Mouse (Mus musculus): ENCODE results near the gene Aim2. TPM values are rescaled to one million over a fixed set of nuclear protein-coding genes. Genes with fewer than 3 reads are reported as not detected.
"Not testable (repeated sequence)": the region's sequence is repeated elsewhere in the genome, so short reads cannot be mapped to it uniquely, and the experiment has no call there.

Aim2 gene
- 4.6 and 4.7 TPM in 2 replicates for polyA plus RNA-seq (2015; fragmentation: Nextera tagmentation; extraction: Ambion mirVana)

DNA sequence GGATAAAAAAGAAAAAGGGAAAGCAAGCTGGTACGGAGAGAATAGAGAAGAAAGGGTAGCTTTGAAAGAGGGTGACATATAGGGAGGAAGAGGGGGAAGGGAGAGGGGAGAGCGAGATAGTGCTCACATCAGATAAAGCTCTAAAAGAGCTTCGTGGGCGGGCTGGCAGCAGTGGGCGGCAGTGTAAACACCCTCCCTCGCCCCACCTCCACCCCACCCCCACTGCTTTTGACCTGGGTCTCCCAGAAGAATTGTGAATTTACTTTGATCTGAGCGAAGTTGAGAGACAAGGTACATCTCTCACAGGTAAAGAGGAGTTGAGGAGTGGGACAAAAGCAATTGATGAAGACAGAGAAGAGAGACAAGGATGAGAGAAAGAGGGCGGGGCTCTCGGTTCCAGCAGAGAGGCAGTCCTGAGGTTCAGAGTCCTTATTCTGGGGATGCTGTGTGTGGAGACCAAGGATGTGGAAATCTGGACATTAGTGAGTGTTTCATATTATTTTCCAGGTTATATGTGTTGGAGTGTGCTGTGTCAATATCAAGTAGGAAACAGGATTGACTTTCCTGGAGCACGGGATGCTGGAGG, at the start of gene Aim2:
Aim2 (plus strand) TSS at position 508 of the 586 bp plus-strand sequence.
- TF ChIP-seq CTCF (IDR thresholded peaks at IDR 0.05; ENCODE audit: low read depth) (no peak), EP300 (IDR thresholded peaks at IDR 0.05; ENCODE audit: low read depth) (no peak)
- Histone ChIP-seq H3K4me2 (ENCODE audit: low read depth, low read length) (peak within 1 kb of the TSS; percentile 70), H3K27ac (ENCODE audit: low read depth) (no peak within 1 kb of the TSS), H3K9me3 (ENCODE audit: low read length) (no peaks in the 10 kb centered on the region), H3K9ac (replicated peaks) (peak within 1 kb of the TSS; percentile 22; the same call in 1 of the 2 replicates), H3K27me3 (ENCODE audit: insufficient read depth, low read length) (no peaks in the 10 kb centered on the region), H3K4me1 (ENCODE audit: insufficient read depth) (peaks cover 12% of the 10 kb centered on the region), H3K4me3 (ENCODE audit: low read depth, low read length) (peak within 1 kb of the TSS; percentile 43), H3K36me3 (replicated peaks; ENCODE audit: insufficient read depth, low read length) (no peaks in the 10 kb centered on the region)
- ATAC-seq (peak; percentile 57), DNase-seq (no peak)
- 12% methylated on average over 10 of the region's 10 CpGs for WGBS (ENCODE audit: insufficient replicate concordance)

DNA sequence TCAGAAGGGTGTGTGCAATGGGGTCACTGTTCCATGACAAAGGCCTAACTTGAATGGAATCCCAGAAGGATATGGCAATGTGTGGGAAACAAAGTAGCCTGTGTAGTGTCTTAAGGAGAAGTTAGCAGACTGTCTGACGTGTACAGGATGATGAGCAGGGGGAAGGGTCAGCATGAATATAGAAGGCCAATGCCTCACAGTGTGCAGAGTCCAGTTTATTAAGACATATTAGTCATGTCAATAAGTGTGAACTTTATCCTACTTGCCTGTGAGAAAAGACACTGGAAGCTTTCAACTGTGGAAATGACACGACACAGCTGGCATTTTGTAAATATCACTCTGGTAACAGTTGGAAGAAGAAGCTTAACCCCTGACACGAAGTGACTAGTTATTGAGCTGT, 47.9 kb upstream of the Aim2 start:
- not testable (repeated sequence) for DNase-seq; H3K27ac ChIP-seq (ENCODE audit: low read depth); H3K27me3 ChIP-seq (ENCODE audit: insufficient read depth, low read length); ATAC-seq; H3K4me2 ChIP-seq (ENCODE audit: low read depth, low read length); H3K4me1 ChIP-seq (ENCODE audit: insufficient read depth); H3K9me3 ChIP-seq (ENCODE audit: low read length); H3K9ac ChIP-seq (replicated peaks); H3K4me3 ChIP-seq (ENCODE audit: low read depth, low read length); H3K36me3 ChIP-seq (replicated peaks; ENCODE audit: insufficient read depth, low read length)
- 57% methylated on average over 3 of the region's 3 CpGs for WGBS (ENCODE audit: insufficient replicate concordance)

DNA sequence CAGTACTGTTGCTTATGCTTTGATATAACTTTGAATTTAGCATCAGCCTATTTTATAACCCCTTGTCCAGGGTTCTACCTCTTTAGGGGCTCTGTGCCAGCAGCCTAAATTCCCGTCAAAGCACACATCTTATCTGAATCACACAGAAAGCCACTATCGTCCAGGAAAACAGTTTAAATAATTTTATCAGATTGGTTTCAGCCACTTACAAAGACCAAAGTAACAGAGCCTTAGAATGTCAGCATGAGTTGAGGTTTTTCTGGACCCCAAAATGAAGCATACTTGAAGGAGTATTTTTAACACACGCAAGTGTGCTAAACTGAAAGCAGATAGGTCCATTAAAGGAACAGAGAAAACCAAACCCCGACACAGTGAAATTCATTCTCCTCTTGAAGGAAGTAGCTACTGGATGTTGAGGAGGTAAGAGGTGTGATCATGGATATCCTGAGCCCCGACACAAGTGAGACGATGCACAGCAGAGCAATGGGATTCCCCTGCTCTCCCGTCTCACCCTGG, 37.1 kb upstream of the Aim2 start:
- H3K27ac ChIP-seq (ENCODE audit: low read depth); H3K4me1 ChIP-seq (ENCODE audit: insufficient read depth); ATAC-seq; H3K36me3 ChIP-seq (replicated peaks; ENCODE audit: insufficient read depth, low read length); H3K4me3 ChIP-seq (ENCODE audit: low read depth, low read length); H3K9me3 ChIP-seq (ENCODE audit: low read length); H3K9ac ChIP-seq (replicated peaks); DNase-seq; H3K27me3 ChIP-seq (ENCODE audit: insufficient read depth, low read length); H3K4me2 ChIP-seq (ENCODE audit: low read depth, low read length): not testable (repeated sequence)
- 55% methylated on average over 7 of the region's 7 CpGs for WGBS (ENCODE audit: insufficient replicate concordance)

DNA sequence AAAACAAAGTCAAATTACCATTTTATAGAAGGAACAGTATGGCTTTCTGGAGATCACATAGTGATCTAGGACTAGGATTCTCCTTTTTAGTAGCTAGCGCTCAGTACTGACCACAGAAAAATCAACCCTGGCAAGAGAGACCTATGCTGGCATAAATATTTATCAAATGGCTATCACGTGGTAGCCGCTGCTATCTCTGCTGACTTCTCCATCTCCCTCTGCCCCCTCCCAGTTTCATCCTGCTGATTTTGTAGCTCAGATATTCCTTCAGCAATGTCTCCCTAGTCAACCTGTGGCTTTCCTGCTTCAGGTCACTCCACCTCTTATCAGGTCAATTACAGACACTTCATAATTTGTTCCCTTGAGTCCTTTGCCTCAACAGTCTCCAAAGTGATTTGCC, 35.0 kb upstream of the Aim2 start:
- no peak overlapping the region for H3K27ac ChIP-seq (ENCODE audit: low read depth)
- ATAC-seq = no peak
- no peaks in the 10 kb centered on the region for H3K27me3 ChIP-seq (ENCODE audit: insufficient read depth, low read length)
- H3K4me1 ChIP-seq (ENCODE audit: insufficient read depth) = no peaks in the 10 kb centered on the region
- no peak overlapping the region for H3K4me3 ChIP-seq (ENCODE audit: low read depth, low read length)
- WGBS (ENCODE audit: insufficient replicate concordance) = 79% methylated on average over 3 of the region's 3 CpGs
- H3K9me3 ChIP-seq (ENCODE audit: low read length) = no peaks in the 10 kb centered on the region
- no peak for DNase-seq
- H3K9ac ChIP-seq (replicated peaks) = no peak overlapping the region
- no peak for TF ChIP-seq CTCF (IDR thresholded peaks at IDR 0.05; ENCODE audit: low read depth)
- TF ChIP-seq EP300 (IDR thresholded peaks at IDR 0.05; ENCODE audit: low read depth) = no peak
- H3K36me3 ChIP-seq (replicated peaks; ENCODE audit: insufficient read depth, low read length) = no peaks in the 10 kb centered on the region
- H3K4me2 ChIP-seq (ENCODE audit: low read depth, low read length) = no peak overlapping the region

DNA sequence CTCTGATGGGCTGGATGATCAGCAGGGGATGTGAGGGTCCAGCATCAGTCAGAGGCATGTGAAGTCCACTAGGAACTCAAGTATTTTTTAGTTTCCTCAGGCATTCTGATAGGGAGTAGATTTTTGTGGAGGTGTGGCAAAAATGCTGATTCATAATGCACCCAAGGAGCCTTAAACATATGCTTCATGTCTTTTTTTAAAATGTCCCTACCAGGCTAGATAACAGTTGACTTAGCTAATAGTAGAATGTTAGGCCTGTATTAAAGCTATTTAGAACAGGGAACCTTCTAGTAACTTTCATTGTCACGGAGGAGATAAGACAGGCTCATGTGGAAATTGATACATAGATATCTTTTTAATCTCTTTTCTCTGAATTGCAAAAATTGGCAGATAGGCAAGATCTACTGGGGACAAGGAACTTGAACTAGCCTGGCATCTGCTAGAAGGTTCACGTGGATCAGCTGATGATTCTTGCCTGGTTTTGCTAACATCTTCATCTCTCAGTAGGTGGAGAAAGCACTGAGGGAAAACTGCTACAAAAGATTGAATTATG, 32.7 kb upstream of the Aim2 start:
- TF ChIP-seq CTCF (IDR thresholded peaks at IDR 0.05; ENCODE audit: low read depth) (no peak), EP300 (IDR thresholded peaks at IDR 0.05; ENCODE audit: low read depth) (no peak)

DNA sequence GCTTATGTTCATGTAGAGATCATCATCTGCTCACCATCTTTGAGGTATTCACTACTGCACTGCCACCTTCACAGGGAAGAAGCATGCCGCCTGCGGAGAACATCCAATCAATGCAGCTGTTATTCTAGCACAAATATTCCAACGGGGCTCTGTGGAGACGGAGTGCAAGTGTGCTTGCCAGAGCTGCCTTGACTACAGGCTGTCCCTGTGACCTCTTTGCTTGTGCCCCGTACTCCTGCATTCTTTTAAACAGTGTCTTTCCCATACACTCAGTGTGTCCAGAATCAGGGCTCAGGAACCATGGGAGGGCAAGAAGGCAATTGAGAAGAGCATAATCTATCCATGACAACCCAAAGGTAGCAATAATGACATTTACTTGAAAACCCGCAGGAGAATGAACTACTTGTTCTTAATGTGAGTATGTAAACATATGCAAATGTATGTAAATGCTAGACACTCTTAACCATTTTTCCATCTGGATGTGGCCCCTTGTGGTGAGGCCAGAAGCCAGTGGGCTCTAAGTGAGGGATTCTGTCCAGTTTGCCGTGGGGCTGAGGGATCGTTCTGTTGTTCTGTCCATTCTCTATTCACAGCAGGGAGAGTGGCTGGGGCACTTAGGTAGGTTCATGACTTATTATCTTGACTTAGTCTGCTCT, 29.0 kb upstream of the Aim2 start:
- Histone ChIP-seq H3K4me1 (ENCODE audit: insufficient read depth) (peaks cover 3% of the 10 kb centered on the region; the same call in 1 of the 2 replicates), H3K9ac (replicated peaks) (no peak overlapping the region), H3K36me3 (replicated peaks; ENCODE audit: insufficient read depth, low read length) (no peaks in the 10 kb centered on the region), H3K27me3 (ENCODE audit: insufficient read depth, low read length) (0 out of 2 replicates have a peak, but pooled peaks cover 3% of the 10 kb centered on the region), H3K4me3 (ENCODE audit: low read depth, low read length) (no peak overlapping the region), H3K9me3 (ENCODE audit: low read length) (no peaks in the 10 kb centered on the region), H3K27ac (ENCODE audit: low read depth) (no peak overlapping the region), H3K4me2 (ENCODE audit: low read depth, low read length) (no peak overlapping the region)
- DNase-seq (no peak), ATAC-seq (no peak)
- 74% methylated on average over 8 of the region's 8 CpGs for WGBS (ENCODE audit: insufficient replicate concordance)
- TF ChIP-seq CTCF (IDR thresholded peaks at IDR 0.05; ENCODE audit: low read depth) = no peak
- TF ChIP-seq EP300 (IDR thresholded peaks at IDR 0.05; ENCODE audit: low read depth) = no peak

More for the DNA sequence above, 32.7 kb upstream of the Aim2 start:
- Histone ChIP-seq H3K4me3 (ENCODE audit: low read depth, low read length) (no peak overlapping the region), H3K4me2 (ENCODE audit: low read depth, low read length) (no peak overlapping the region), H3K9me3 (ENCODE audit: low read length) (no peaks in the 10 kb centered on the region), H3K36me3 (replicated peaks; ENCODE audit: insufficient read depth, low read length) (no peaks in the 10 kb centered on the region), H3K9ac (replicated peaks) (no peak overlapping the region), H3K4me1 (ENCODE audit: insufficient read depth) (no peaks in the 10 kb centered on the region), H3K27me3 (ENCODE audit: insufficient read depth, low read length) (no peaks in the 10 kb centered on the region), H3K27ac (ENCODE audit: low read depth) (no peak overlapping the region)
- WGBS (ENCODE audit: insufficient replicate concordance) = 68% methylated on average over 2 of the region's 2 CpGs
- ATAC-seq (no peak), DNase-seq (no peak)

Data from liver, postnatal 0 days (tissue).